Mouse (Mus musculus) left cerebral cortex, postnatal 4 days (tissue): ENCODE measurements at regions not wholly inside any gene's neighbourhood (a gene's known extent, or its start where the extent isn't known, plus 50 kb on each side); places are given as distances from the start of the nearest gene placed in this dataset.
"Not testable (repeated sequence)": the region's sequence is repeated elsewhere in the genome, so short reads cannot be mapped to it uniquely, and the experiment has no call there.

Source experiments
- DNase-seq: peaks from one replicate; pipeline ENCODE4 v3.0.0-alpha.2; 2022
- intact Hi-C: fragments of 180-260 bp; cut with DNase I; formaldehyde crosslinking; loops from one replicate; pipeline ENCODE4 v1.15.1; 2025

GRCm38 (mm10) chr16:63102362-63102761 is 248.3 kb downstream of the Pros1 start:
- intact Hi-C loops: no loop called here
- DNase-seq: no peak

GRCm38 (mm10) chr16:63102930-63103329 is 248.8 kb downstream of the Pros1 start:
- DNase-seq: no peak
- intact Hi-C loops: no loop called here

GRCm38 (mm10) chr16:63104383-63104782 is 250.3 kb downstream of the Pros1 start:
- DNase-seq: no peak
- intact Hi-C loops: no loop called here

- intact Hi-C loops: no loop called here
Measured at GRCm38 (mm10) chr16:63104938-63105714, 251.0 kb downstream of the Pros1 start.

GRCm38 (mm10) chr16:63116456-63116855 is 262.3 kb downstream of the Pros1 start:
- no peak for DNase-seq
- intact Hi-C loops: no loop called here

More at GRCm38 (mm10) chr16:63104938-63105714, 251.0 kb downstream of the Pros1 start:
- DNase-seq: no peak

GRCm38 (mm10) chr16:63118721-63119120 is 264.6 kb downstream of the Pros1 start:
- no peak for DNase-seq
- intact Hi-C loops: no loop called here

- DNase-seq: no peak
- intact Hi-C loops: no loop called here
Measured at GRCm38 (mm10) chr16:63143851-63144250, 289.7 kb downstream of the Pros1 start.

- no peak for DNase-seq
- intact Hi-C loops: no loop called here
Measured at GRCm38 (mm10) chr16:63155300-63155821, 301.3 kb downstream of the Pros1 start.

GRCm38 (mm10) chr16:63170101-63170500 is 316.0 kb downstream of the Pros1 start:
- intact Hi-C loops: no loop called here
- no peak for DNase-seq

- intact Hi-C loops: no loop called here
- no peak for DNase-seq
Measured at GRCm38 (mm10) chr16:63179228-63179627, 325.1 kb downstream of the Pros1 start.

- DNase-seq: no peak
- intact Hi-C loops: no loop called here
Measured at GRCm38 (mm10) chr16:63191181-63191580, 337.1 kb downstream of the Pros1 start.

GRCm38 (mm10) chr16:63191623-63192022 is 337.5 kb downstream of the Pros1 start:
- DNase-seq: no peak
- intact Hi-C loops: no loop called here

GRCm38 (mm10) chr16:63194595-63194994 is 340.5 kb downstream of the Pros1 start:
- intact Hi-C loops: no loop called here
- no peak for DNase-seq

- intact Hi-C loops, DNase-seq: not testable (repeated sequence)
Measured at GRCm38 (mm10) chr16:63213471-63213870, 359.4 kb downstream of the Pros1 start.

GRCm38 (mm10) chr16:63220228-63220879 is 366.2 kb downstream of the Pros1 start:
- peak; percentile 4 for DNase-seq
- intact Hi-C loops: no loop called here

GRCm38 (mm10) chr16:63224608-63225007 is 370.5 kb downstream of the Pros1 start:
- intact Hi-C loops: no loop called here
- DNase-seq: no peak

GRCm38 (mm10) chr16:63225097-63225496 is 371.0 kb downstream of the Pros1 start:
- DNase-seq: no peak
- intact Hi-C loops: no loop called here

- DNase-seq: no peak
- intact Hi-C loops: no loop called here
Measured at GRCm38 (mm10) chr16:63229135-63229534, 375.0 kb downstream of the Pros1 start.

GRCm38 (mm10) chr16:63229567-63229966 is 375.5 kb downstream of the Pros1 start:
- intact Hi-C loops: no loop called here
- DNase-seq: no peak

- DNase-seq: no peak
- intact Hi-C loops: no loop called here
Measured at GRCm38 (mm10) chr16:63270173-63270572, 416.1 kb downstream of the Pros1 start.

- DNase-seq: no peak
- intact Hi-C loops: no loop called here
Measured at GRCm38 (mm10) chr16:63277556-63277955, 423.4 kb downstream of the Pros1 start.

GRCm38 (mm10) chr16:63278259-63278697 is 424.2 kb downstream of the Pros1 start:
- intact Hi-C loops: no loop called here
- DNase-seq: peak; percentile 10
